Mouse (Mus musculus) thymus, postnatal 14 days (tissue): Measurements from ENCODE around the gene Fem1a.

Experiments used
- DNase-seq: peaks from one replicate; pipeline ENCODE4 v3.0.0; 2021

Gene Fem1a

GRCm38 (mm10) chr17:56256239-56256881 lies at the start of gene Fem1a:
Fem1a (plus strand) TSS chr17:56256810.
- peak; percentile 93 for DNase-seq

- no peak for DNase-seq
Observed at GRCm38 (mm10) chr17:56206986-56207674, 49.5 kb upstream of the Fem1a start.

- DNase-seq = no peak
Observed at GRCm38 (mm10) chr17:56207963-56208530, 48.6 kb upstream of the Fem1a start.

GRCm38 (mm10) chr17:56208821-56209220 lies 47.8 kb upstream of the Fem1a start:
- no peak for DNase-seq

GRCm38 (mm10) chr17:56211090-56211489 lies 45.5 kb upstream of the Fem1a start:
- DNase-seq = no peak

GRCm38 (mm10) chr17:56212676-56213075 lies 43.9 kb upstream of the Fem1a start:
- no peak for DNase-seq

GRCm38 (mm10) chr17:56214229-56214628 lies 42.4 kb upstream of the Fem1a start:
- DNase-seq = no peak

GRCm38 (mm10) chr17:56217670-56218069 lies 38.9 kb upstream of the Fem1a start:
- DNase-seq = no peak

GRCm38 (mm10) chr17:56218377-56219191 lies 38.0 kb upstream of the Fem1a start, which contains the start of gene Dpp9:
Dpp9 (minus strand) TSS chr17:56218905.
- DNase-seq = peak; percentile 90

GRCm38 (mm10) chr17:56219251-56219650 lies 37.4 kb upstream of the Fem1a start:
- DNase-seq = no peak

GRCm38 (mm10) chr17:56219805-56220204 lies 36.8 kb upstream of the Fem1a start:
- no peak for DNase-seq

GRCm38 (mm10) chr17:56224916-56225315 lies 31.7 kb upstream of the Fem1a start:
- no peak for DNase-seq

GRCm38 (mm10) chr17:56226566-56226965 lies 30.0 kb upstream of the Fem1a start:
- no peak for DNase-seq

GRCm38 (mm10) chr17:56229943-56230342 lies 26.7 kb upstream of the Fem1a start:
- no peak for DNase-seq

GRCm38 (mm10) chr17:56233389-56233788 lies 23.2 kb upstream of the Fem1a start:
- no peak for DNase-seq

GRCm38 (mm10) chr17:56233818-56234469 lies 22.7 kb upstream of the Fem1a start:
- DNase-seq = no peak

GRCm38 (mm10) chr17:56241541-56242401 lies 14.8 kb upstream of the Fem1a start:
- peak; percentile 93 for DNase-seq

- DNase-seq = no peak
Observed at GRCm38 (mm10) chr17:56245608-56246007, 11.0 kb upstream of the Fem1a start.

GRCm38 (mm10) chr17:56251136-56251829 lies 5.3 kb upstream of the Fem1a start:
- peak; percentile 74 for DNase-seq

- DNase-seq = no peak
Observed at GRCm38 (mm10) chr17:56254695-56255094, 1.9 kb upstream of the Fem1a start.

- DNase-seq = peak; percentile 53
Observed at GRCm38 (mm10) chr17:56255429-56255828, 1.2 kb upstream of the Fem1a start.
